Mouse (Mus musculus) stomach, postnatal 0 days (tissue): ENCODE measurements at regions not wholly inside any gene's neighbourhood (a gene's known extent, or its start where the extent isn't known, plus 50 kb on each side); places are given as distances from the start of the nearest gene placed in this dataset.

ENCODE experiments used
- CTCF ChIP-seq: IDR thresholded peaks from 2 replicates; pipeline ENCODE4 v1.5.1; 2016; ENCODE audit warnings: antibody characterized with exemption, low read depth, mild to moderate bottlenecking, moderate library complexity
- EP300 ChIP-seq: optimal IDR thresholded peaks from 2 replicates; pipeline ENCODE3; 2016; ENCODE audit warnings: antibody characterized with exemption

- TF ChIP-seq EP300 (no peak), CTCF (no peak)
These were observed 77.5 kb upstream of the Gypa start for GRCm38 (mm10) chr8:80416121-80416520.
